In the genomic region with DNA sequence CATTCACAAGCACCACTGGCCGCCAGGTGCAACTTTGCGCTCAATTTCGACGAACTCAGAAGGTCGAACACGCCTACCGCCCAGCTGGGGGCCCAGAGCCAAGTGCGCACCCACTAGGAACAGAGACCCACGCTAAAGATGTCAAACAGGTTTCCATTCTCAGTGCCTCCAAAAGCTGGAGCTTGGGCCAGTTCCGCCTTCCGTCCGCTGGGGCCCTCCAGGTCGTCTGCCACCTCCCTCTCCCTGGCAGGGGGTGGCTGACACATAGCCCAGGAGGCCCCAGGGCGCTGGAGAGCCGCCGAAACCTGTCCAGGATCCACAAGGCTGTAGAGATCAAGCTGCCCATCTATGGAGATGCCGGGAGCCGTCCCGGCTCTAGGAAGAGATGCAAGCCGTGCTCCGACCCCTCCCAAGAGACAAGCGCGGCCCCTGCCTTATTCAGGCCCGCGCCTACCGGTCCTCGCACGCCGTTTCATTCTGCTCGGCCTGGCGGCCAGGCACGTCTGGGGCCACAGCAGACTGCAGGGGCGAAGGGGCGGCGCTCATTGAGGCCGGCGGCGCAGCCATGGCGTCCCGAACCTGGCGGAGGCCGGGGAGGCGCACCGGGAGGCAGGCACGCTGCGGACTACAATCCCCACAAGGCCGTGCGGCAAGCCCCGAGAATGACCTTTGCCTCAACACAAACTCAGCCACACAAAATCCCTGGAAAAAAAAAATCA, we compare ENCODE assay signal across 8 mouse cellular contexts. TPM values are rescaled to one million over a fixed set of nuclear protein-coding genes. Genes with fewer than 3 reads are reported as not detected.
DNase-seq lines count a peak whose midpoint lies in the region; ATAC-seq and TF ChIP-seq lines count a peak whose summit lies in the region.

No protein-coding gene starts in this region.

- TF ChIP-seq EP300 in lung, postnatal 0 days (IDR thresholded peaks at IDR 0.05) = no peak

- no peaks in the 10 kb centered on the region for H3K27me3 ChIP-seq in hindbrain, embryonic 12.5 days
- H3K27me3 ChIP-seq in lung, postnatal 0 days (replicated peaks; ENCODE audit: insufficient read depth, low read length) = no peaks in the 10 kb centered on the region

- peak overlapping the region; percentile 94 for H3K4me2 ChIP-seq in hindbrain, embryonic 12.5 days (replicated peaks)
- H3K4me2 ChIP-seq in lung, postnatal 0 days (replicated peaks; ENCODE audit: low read depth, low read length) = peak overlapping the region; percentile 77

- TF ChIP-seq CTCF in lung, postnatal 0 days (IDR thresholded peaks at IDR 0.05) = no peak

- peaks cover 32% of the 10 kb centered on the region for H3K36me3 ChIP-seq in hindbrain, embryonic 12.5 days
- 0 out of 2 replicates have a peak, but pooled peaks cover 4% of the 10 kb centered on the region for H3K36me3 ChIP-seq in lung, postnatal 0 days (ENCODE audit: insufficient read depth, low read length)

- peak overlapping the region; percentile 75 for H3K4me3 ChIP-seq in hindbrain, embryonic 12.5 days
- H3K4me3 ChIP-seq in lung, postnatal 0 days (ENCODE audit: low read depth, low read length) = peak overlapping the region; percentile 75

- ATAC-seq in hindbrain, embryonic 12.5 days (ENCODE audit: low FRiP score) = peak; percentile 81
- peak; percentile 85 for ATAC-seq in lung, postnatal 0 days

- under 1% methylated on average over 49 of the region's 49 CpGs for WGBS in hindbrain, embryonic 12.5 days
- under 1% methylated on average over 48 of the region's 49 CpGs for WGBS in lung, postnatal 0 days

- H3K9ac ChIP-seq in hindbrain, embryonic 12.5 days = peak overlapping the region; percentile 88
- H3K9ac ChIP-seq in lung, postnatal 0 days (replicated peaks; ENCODE audit: low read depth) = peak overlapping the region; percentile 73

- peak; percentile 81 for DNase-seq in R1 (ENCODE audit: low read depth, low spot score)
- DNase-seq in cerebellum, postnatal 25 days = peak; percentile 91 to 93
- peak; percentile 73 to 77 for DNase-seq in frontal cortex, postnatal 14 days (ENCODE audit: low spot score in 2 of 2)
- peak; percentile 83 to 88 for DNase-seq in layer of hippocampus, postnatal 14 days (ENCODE audit: low spot score in 2 of 2)
- peak; percentile 85 for DNase-seq in lung, postnatal 0 days (ENCODE audit: low spot score)
- DNase-seq in ovary, adult 18-20 months (ENCODE audit: low spot score) = peak; percentile 70
- peak; percentile 89 for DNase-seq in thymus, postnatal 14 days

- peaks cover 22% of the 10 kb centered on the region for H3K4me1 ChIP-seq in hindbrain, embryonic 12.5 days
- peaks cover 9% of the 10 kb centered on the region for H3K4me1 ChIP-seq in lung, postnatal 0 days (ENCODE audit: insufficient read depth, low read depth, low read length)

- H3K9me3 ChIP-seq in hindbrain, embryonic 12.5 days (replicated peaks) = no peaks in the 10 kb centered on the region
- no peaks in the 10 kb centered on the region for H3K9me3 ChIP-seq in lung, postnatal 0 days (ENCODE audit: low read length)

- peak overlapping the region; percentile 93 for H3K27ac ChIP-seq in hindbrain, embryonic 12.5 days
- peak overlapping the region; percentile 92 for H3K27ac ChIP-seq in lung, postnatal 0 days (ENCODE audit: low read length)

RNA-seq across cellular contexts. Expression of a gene that starts 3.1 kb away (rescaled TPM):
- 64.2 and 66.3 TPM in 2 replicates for polyA plus RNA-seq in hindbrain, embryonic 12.5 days (2016; fragmentation: Nextera tagmentation; extraction: Ambion mirVana)
- total RNA-seq in layer of hippocampus, postnatal 14 days (2021) = 10 to 100 TPM; 52.0 to 53.1 TPM
- polyA plus RNA-seq in lung, postnatal 0 days (2015; fragmentation: Nextera tagmentation; extraction: Ambion mirVana) = 41.8 and 43.3 TPM in 2 replicates

RNA-seq across cellular contexts. Expression of a gene that starts 10.1 kb away (rescaled TPM):
- polyA plus RNA-seq in hindbrain, embryonic 12.5 days (2016; fragmentation: Nextera tagmentation; extraction: Ambion mirVana) = 72.0 and 72.4 TPM in 2 replicates
- total RNA-seq in layer of hippocampus, postnatal 14 days (2021) = 10 to 100 TPM; 51.2 to 55.5 TPM
- polyA plus RNA-seq in lung, postnatal 0 days (2015; fragmentation: Nextera tagmentation; extraction: Ambion mirVana) = 32.3 and 33.6 TPM in 2 replicates

RNA-seq across cellular contexts. Expression of a gene that starts 11.0 kb away (rescaled TPM):
- 91.0 and 97.7 TPM in 2 replicates for polyA plus RNA-seq in hindbrain, embryonic 12.5 days (2016; fragmentation: Nextera tagmentation; extraction: Ambion mirVana)
- total RNA-seq in layer of hippocampus, postnatal 14 days (2021) = 100 to 1,000 TPM; 108 to 116 TPM
- polyA plus RNA-seq in lung, postnatal 0 days (2015; fragmentation: Nextera tagmentation; extraction: Ambion mirVana) = 21.8 and 24.4 TPM in 2 replicates

RNA-seq across cellular contexts. Expression of a gene that starts 17.5 kb away (rescaled TPM):
- 97.4 and 101 TPM in 2 replicates for polyA plus RNA-seq in hindbrain, embryonic 12.5 days (2016; fragmentation: Nextera tagmentation; extraction: Ambion mirVana)
- total RNA-seq in layer of hippocampus, postnatal 14 days (2021) = 10 to 100 TPM; 14.6 to 19.5 TPM
- 20.8 and 21.3 TPM in 2 replicates for polyA plus RNA-seq in lung, postnatal 0 days (2015; fragmentation: Nextera tagmentation; extraction: Ambion mirVana)

Comparison
In these comparisons a context has a peak if more than half of its experiments do, and no peak if none do; other contexts are left out.
1. Peak in every context shown above with its lines: DNase-seq, ATAC-seq, H3K4me3 ChIP-seq and H3K27ac ChIP-seq.